Mouse (Mus musculus) gastrocnemius, adult 2 months (tissue): ENCODE results near the gene Lrrc4c. TPM values are rescaled to one million over a fixed set of nuclear protein-coding genes. Genes with fewer than 3 reads are reported as not detected.

Source experiments
- DNase-seq: peaks from one replicate; pipeline ENCODE4 v3.0.0; 2022
- H3K27ac ChIP-seq: fragments of 200-600 bp; 2 replicates; pipeline ENCODE4 v1.8.1; 2022; ENCODE audit warnings: mild to moderate bottlenecking
- H3K4me3 ChIP-seq: fragments of 200-600 bp; 2 replicates; pipeline ENCODE4 v1.8.1; 2022; ENCODE audit warnings: mild to moderate bottlenecking, moderate library complexity
- CTCF ChIP-seq: fragments of 200-600 bp; IDR thresholded peaks from 2 replicates; pipeline ENCODE4 v1.8.1; 2022; ENCODE audit warnings: antibody characterized with exemption, mild to moderate bottlenecking, moderate library complexity
- intact Hi-C: fragments of 180-260 bp; cut with DNase I; formaldehyde crosslinking; loops from one replicate; pipeline ENCODE4 v1.15.1; 2025
- total RNA-seq, 2 experiments: library from RNA; stranded (reverse); gene quantifications; 2 replicates each; pipeline ENCODE4 v1.2.3; 2021

Gene Lrrc4c
- total RNA-seq, 2 experiments from 2014 or later: 0.10 to 0.11 TPM

DNA sequence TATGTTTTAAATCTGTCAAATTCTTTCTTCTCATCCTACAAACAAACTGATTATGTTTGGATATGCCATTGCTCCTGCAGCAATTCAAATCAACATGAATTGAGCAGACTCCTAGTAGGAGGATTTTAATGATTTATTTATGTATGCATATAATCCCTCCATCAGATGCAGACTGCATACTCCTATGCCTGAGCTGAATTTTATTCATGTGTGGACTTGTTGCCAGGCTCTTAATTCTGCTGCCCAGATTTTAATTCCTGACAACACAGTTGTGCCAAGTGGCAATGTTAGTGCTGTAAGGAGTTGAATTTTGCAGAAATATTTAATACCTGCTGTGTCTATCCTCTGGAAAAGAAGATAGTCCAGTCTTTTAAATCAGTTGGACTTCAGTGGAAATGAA lies 1179.1 kb downstream of the Lrrc4c start:
- intact Hi-C loops: no loop called here
- Histone ChIP-seq H3K27ac (no peak overlapping the region), H3K4me3 (no peak overlapping the region)
- TF ChIP-seq CTCF: no peak
- DNase-seq: no peak

GRCm38 (mm10) chr2:97502501-97502900 lies 1184.5 kb downstream of the Lrrc4c start:
- intact Hi-C loops: no loop called here
- no peak for DNase-seq
- Histone ChIP-seq H3K4me3 (no peak overlapping the region), H3K27ac (no peak overlapping the region)
- TF ChIP-seq CTCF: no peak

GRCm38 (mm10) chr2:97504902-97505301 lies 1186.9 kb downstream of the Lrrc4c start:
- no peak overlapping the region for H3K27ac ChIP-seq
- no peak for DNase-seq
- TF ChIP-seq CTCF: no peak
- H3K4me3 ChIP-seq: no peak overlapping the region
- intact Hi-C loops: no loop called here

DNA sequence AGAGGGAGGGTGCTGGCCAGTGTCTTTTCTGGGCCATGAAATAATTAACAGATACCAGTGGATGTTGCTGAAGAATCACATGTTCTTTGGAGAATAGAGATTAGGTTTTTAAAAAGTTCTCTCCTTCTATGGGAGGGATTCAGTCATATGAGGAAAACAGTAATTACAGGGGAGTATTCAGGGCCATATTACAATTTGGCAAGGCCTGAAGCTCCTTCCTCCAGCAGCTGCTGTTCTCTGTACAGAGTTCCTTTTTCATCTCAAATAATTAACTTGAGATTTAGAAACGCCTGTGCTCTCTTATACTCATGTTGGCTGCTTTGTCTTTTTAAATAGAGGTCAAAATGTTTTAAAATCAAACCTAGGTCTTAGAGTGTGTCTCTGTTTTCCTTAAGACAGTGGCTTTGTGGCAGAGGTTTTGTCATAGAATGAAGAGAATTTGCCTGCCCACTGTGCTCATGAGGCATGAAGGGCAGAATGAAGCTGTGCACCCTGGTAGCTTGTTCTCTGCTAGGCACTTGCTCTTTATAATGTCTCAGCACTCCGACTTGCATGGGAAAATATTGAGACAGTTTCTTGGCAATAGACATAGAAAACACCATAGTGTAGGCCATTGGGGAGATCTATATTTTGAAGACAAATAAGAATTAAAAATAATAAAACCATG lies 1206.4 kb downstream of the Lrrc4c start:
- no peak for DNase-seq
- intact Hi-C loops: no loop called here
- TF ChIP-seq CTCF: no peak
- Histone ChIP-seq H3K4me3 (no peak overlapping the region), H3K27ac (no peak overlapping the region)

DNA sequence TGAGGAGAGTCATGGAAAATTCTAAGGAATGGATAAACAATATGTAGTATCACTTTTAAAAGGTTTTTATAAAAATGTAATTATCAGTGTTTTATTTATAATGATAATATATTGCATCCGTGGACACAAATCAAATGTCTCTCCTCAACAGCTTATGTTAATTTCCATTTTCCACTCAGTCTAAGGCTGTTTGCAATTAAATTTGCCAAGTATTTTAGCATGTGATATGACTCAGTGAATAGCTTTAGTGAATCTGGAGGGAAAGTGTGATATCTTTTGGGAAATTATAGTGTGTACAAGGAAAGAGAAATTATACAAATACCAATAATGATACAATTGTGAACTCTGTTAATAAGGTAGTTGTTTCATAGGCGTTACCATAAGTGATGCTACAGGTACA lies 1207.1 kb downstream of the Lrrc4c start:
- H3K27ac ChIP-seq: no peak overlapping the region
- intact Hi-C loops: no loop called here
- H3K4me3 ChIP-seq: no peak overlapping the region
- no peak for TF ChIP-seq CTCF
- no peak for DNase-seq

DNA sequence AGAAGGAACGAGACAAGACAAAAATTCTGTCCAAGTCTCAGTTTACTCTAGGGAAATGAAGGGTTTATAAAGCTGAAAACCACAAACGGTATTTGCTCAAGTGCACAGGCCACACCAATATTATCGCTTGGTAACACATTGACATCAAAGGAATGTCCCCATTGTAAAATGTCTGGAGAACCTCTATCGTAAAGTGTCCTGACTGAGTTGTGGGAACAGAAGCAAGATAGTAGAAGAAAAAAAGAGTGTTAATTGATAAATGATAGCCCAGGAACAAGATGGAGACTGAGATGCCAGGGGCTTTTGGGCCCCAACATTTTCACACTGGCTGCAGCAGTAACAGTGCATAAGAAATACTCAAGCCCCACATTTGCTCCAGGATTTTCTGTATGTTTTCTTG lies 1212.7 kb downstream of the Lrrc4c start:
- intact Hi-C loops: no loop called here
- Histone ChIP-seq H3K4me3 (no peak overlapping the region), H3K27ac (no peak overlapping the region)
- TF ChIP-seq CTCF: no peak
- no peak for DNase-seq

GRCm38 (mm10) chr2:97543691-97544672 lies 1226.0 kb downstream of the Lrrc4c start:
- H3K27ac ChIP-seq: no peak overlapping the region
- H3K4me3 ChIP-seq: no peak overlapping the region
- DNase-seq: no peak
- intact Hi-C loops: no loop called here
- no peak for TF ChIP-seq CTCF

GRCm38 (mm10) chr2:97544673-97545071 lies 1226.7 kb downstream of the Lrrc4c start:
- no peak for TF ChIP-seq CTCF
- Histone ChIP-seq H3K4me3 (no peak overlapping the region), H3K27ac (no peak overlapping the region)
- intact Hi-C loops: no loop called here
- DNase-seq: no peak

GRCm38 (mm10) chr2:97545946-97546345 lies 1228.0 kb downstream of the Lrrc4c start:
- no peak overlapping the region for H3K4me3 ChIP-seq
- no peak for DNase-seq
- no peak overlapping the region for H3K27ac ChIP-seq
- no peak for TF ChIP-seq CTCF
- intact Hi-C loops: no loop called here

DNA sequence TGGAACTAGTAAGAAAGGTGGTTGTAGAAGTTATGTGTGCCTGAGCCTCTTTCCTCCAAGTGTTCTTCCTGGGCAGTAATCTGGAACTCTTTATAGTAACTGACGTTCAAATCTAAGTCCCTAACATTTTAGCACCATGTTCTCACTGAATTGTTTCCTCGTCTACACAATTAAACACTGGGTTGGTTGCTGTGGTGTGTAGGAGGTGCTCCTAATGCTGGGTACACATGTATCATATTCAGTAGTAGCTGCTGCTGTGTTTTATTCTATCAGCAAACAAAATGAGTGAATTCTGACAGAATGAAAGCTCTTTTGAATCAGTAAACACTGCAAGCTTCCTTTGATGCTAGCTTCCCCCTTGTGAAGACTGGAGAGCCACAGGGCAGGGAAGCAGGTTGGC lies 1246.5 kb downstream of the Lrrc4c start:
- no peak overlapping the region for H3K27ac ChIP-seq
- no peak for DNase-seq
- no peak overlapping the region for H3K4me3 ChIP-seq
- TF ChIP-seq CTCF: no peak
- intact Hi-C loops: no loop called here

- TF ChIP-seq CTCF: no peak
- H3K4me3 ChIP-seq: no peak overlapping the region
- intact Hi-C loops: no loop called here
- DNase-seq: no peak
- no peak overlapping the region for H3K27ac ChIP-seq
These were observed 1251.0 kb downstream of the Lrrc4c start for GRCm38 (mm10) chr2:97568954-97569353.

DNA sequence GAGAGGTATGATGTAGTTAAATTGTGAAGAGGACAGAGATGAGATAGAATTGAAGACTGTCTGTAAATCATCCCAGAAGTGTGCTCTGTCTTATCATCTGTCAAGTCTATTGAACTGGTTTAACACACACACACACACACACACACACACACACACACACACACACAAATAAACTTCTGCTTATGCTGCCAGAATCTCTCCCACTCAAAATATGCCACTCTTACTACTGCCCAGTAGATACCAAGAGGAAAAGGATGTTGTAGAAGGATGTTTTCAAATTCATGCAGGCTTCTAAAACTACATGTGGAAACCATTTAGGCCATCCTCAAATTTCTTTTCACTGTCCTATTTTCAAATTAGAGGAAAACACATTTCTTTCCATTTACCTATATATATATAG lies 1257.0 kb downstream of the Lrrc4c start:
- no peak overlapping the region for H3K27ac ChIP-seq
- intact Hi-C loops: no loop called here
- no peak for TF ChIP-seq CTCF
- no peak overlapping the region for H3K4me3 ChIP-seq
- DNase-seq: no peak

DNA sequence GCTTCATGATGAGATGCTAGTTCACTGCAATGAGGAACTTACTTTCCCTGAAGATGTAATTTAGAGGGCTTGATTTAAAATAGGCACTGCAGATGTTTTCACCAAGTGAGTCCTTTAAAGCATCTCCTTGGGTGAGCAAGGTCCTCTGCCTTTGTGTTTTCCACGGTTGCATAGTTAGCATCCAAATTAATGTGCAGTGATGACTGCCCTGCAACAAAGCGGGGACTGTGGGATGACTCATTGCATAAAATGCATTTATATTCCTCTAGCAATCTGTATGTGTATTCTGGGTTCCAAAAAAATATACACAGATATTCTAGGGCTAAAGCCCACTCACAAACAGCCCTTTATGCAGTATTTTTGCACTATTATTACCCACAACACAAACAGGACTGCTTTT lies 1263.2 kb downstream of the Lrrc4c start:
- Histone ChIP-seq H3K4me3 (no peak overlapping the region), H3K27ac (no peak overlapping the region)
- TF ChIP-seq CTCF: no peak
- intact Hi-C loops: no loop called here
- no peak for DNase-seq

GRCm38 (mm10) chr2:97586322-97586721 lies 1268.4 kb downstream of the Lrrc4c start:
- intact Hi-C loops: no loop called here
- Histone ChIP-seq H3K4me3 (no peak overlapping the region), H3K27ac (no peak overlapping the region)
- TF ChIP-seq CTCF: no peak
- no peak for DNase-seq
